Mouse (Mus musculus) neural tube, embryonic 15.5 days (tissue): ENCODE measurements around the gene Dcaf8. TPM values are rescaled to one million over a fixed set of nuclear protein-coding genes. Genes with fewer than 3 reads are reported as not detected.

Experiments
- ATAC-seq: fragments of 200-750 bp; cut with Nextera tagmentation; 2 replicates; pipeline ENCODE4 v1.8.0; 2017; ENCODE audit warnings: mild to moderate bottlenecking, moderate TSS enrichment, moderate library complexity; ENCODE audit not compliant: low FRiP score
- H3K27ac ChIP-seq: fragments of 300-500 bp; sonication (generic); replicated peaks from 2 replicates; pipeline ENCODE4 v1.5.1; 2015; ENCODE audit warnings: mild to moderate bottlenecking, inconsistent platforms
- H3K27me3 ChIP-seq: fragments of 300-500 bp; sonication (generic); replicated peaks from 2 replicates; pipeline ENCODE4 v1.6.1; 2015; ENCODE audit warnings: inconsistent platforms
- H3K36me3 ChIP-seq: fragments of 300-500 bp; sonication (generic); 2 replicates; pipeline ENCODE4 v1.6.1; 2015; ENCODE audit warnings: inconsistent platforms
- H3K4me1 ChIP-seq: fragments of 300-500 bp; sonication (generic); 2 replicates; pipeline ENCODE4 v1.6.1; 2015; ENCODE audit warnings: inconsistent platforms
- H3K4me2 ChIP-seq: fragments of 300-500 bp; sonication (generic); 2 replicates; pipeline ENCODE4 v1.6.1; 2015; ENCODE audit warnings: inconsistent platforms, mild to moderate bottlenecking, moderate library complexity
- H3K4me3 ChIP-seq: fragments of 300-500 bp; sonication (generic); replicated peaks from 2 replicates; pipeline ENCODE4 v1.5.1; 2015; ENCODE audit warnings: mild to moderate bottlenecking, inconsistent platforms
- H3K9ac ChIP-seq: fragments of 300-500 bp; sonication (generic); replicated peaks from 2 replicates; pipeline ENCODE4 v1.6.1; 2015; ENCODE audit warnings: mild to moderate bottlenecking, inconsistent platforms
- H3K9me3 ChIP-seq: fragments of 300-500 bp; sonication (generic); replicated peaks from 2 replicates; pipeline ENCODE4 v1.6.1; 2016; ENCODE audit warnings: inconsistent platforms
- WGBS: fragments of 180-500 bp; shearing (Covaris S2); methylation state at CpG from one replicate; pipeline ENCODE4 v1.1.7; 2015; ENCODE audit warnings: mixed read lengths; 5-methylcytosine and 5-hydroxymethylcytosine counted together
- polyA plus RNA-seq: library from polyadenylated mRNA; unstranded; fragments of >200 nt; fragmentation: Nextera tagmentation; extraction: Ambion mirVana; gene quantifications from 2 replicates; pipeline ENCODE4 v1.2.1, GENCODE M21; 2015

The Dcaf8 gene
- polyA plus RNA-seq, 1 experiment from 2014 or later: 84.5 TPM

DNA sequence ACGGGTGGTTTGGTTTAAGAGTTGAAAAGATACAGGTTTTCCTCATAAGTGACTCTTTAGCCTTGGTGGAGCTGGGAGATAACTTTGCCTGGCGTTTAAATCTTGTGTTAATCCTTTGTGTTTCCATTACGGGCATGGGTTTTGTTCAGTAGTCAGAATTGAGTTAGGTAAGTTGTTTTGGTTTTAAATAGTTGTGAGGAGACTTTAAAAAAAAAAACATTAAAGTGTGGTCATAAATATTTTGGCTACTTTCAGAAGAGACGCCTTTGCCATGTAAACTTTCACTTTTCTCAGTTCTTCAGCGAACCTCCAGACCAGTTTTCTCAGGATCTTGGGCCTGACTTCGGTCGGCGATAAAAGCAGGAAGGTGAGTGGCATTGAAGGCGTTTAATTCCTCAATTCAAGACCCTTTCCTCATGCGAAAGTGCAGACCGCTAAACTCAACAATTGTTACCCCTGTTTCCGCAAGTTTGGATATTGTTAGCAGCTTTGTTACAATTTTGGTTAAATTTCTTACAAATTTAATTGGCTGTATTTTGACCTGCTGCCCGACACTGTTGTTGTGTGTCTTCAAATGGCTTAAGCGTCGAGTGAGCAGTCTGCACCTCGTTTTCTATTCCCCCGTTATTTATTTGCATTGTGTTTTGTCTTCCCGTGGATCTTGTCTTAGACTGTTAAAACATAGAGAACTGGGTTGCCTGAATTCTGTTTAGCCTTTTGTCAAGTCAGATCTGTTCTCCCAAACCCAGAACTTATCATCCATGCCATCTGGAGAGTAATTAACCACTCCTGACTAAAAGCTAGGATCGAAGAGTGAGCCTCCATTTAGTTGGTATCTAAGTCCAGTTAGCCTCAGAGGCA is 1.3 kb downstream of the Dcaf8 start:
- Histone ChIP-seq H3K9ac (peak overlapping the region; percentile 95), H3K9me3 (no peaks in the 10 kb centered on the region), H3K4me3 (peak overlapping the region; percentile 73), H3K27me3 (no peaks in the 10 kb centered on the region), H3K27ac (peak overlapping the region; percentile 92), H3K36me3 (peaks cover 28% of the 10 kb centered on the region), H3K4me2 (peak overlapping the region; percentile 66), H3K4me1 (peaks cover 28% of the 10 kb centered on the region)
- no peak for ATAC-seq
- WGBS: 17% methylated on average over 19 of the region's 19 CpGs

DNA sequence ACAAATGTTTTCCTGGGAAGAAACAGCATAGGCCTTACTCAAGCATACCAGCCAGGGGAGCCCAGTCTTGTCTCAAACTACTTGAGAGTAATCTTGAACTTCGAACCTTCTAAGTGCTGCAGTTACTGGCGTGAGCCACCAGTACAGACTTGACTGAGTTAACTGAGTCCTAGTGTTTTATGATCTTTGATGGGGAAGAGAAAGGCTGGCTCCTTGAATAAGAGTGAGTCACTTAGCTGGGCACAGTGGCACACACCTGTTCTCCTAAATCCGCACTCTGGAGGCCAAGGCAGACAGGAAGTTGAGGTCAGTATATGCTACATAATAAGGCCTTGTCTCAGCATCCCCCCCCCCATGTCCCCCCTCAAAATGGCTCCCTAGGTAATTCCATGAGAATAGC is 6.7 kb downstream of the Dcaf8 start:
- H3K9me3 ChIP-seq: no peaks in the 10 kb centered on the region
- no peak overlapping the region for H3K9ac ChIP-seq
- peaks cover 16% of the 10 kb centered on the region for H3K4me1 ChIP-seq
- ATAC-seq: no peak
- H3K27ac ChIP-seq: no peak overlapping the region
- H3K4me2 ChIP-seq: no peak overlapping the region
- 88% methylated on average over 3 of the region's 3 CpGs for WGBS
- H3K4me3 ChIP-seq: no peak overlapping the region
- H3K27me3 ChIP-seq: no peaks in the 10 kb centered on the region
- H3K36me3 ChIP-seq: peaks cover 41% of the 10 kb centered on the region

DNA sequence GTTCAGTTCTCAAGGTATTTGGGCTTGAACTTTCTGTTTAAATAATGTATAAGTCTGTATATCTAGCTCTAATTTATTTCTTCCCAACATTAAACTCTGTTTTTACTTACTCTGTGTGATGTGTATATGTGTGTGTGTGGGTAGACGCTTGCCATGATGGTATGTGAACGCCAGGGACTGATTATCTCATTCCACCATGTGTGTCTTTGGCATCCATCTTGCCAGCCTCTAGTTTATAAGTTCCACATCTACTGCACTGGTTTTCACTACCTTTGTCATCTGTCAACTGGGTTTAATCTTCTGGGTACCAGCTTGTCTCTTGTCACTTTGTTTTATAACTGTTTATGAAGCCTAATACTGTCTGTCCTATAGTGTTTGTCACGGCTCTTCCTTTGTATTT is 7.6 kb downstream of the Dcaf8 start:
- Histone ChIP-seq H3K9ac (no peak overlapping the region), H3K27ac (no peak overlapping the region), H3K36me3 (peaks cover 40% of the 10 kb centered on the region), H3K27me3 (no peaks in the 10 kb centered on the region), H3K4me1 (peaks cover 8% of the 10 kb centered on the region; the same call in 1 of the 2 replicates), H3K4me2 (no peak overlapping the region), H3K4me3 (no peak overlapping the region), H3K9me3 (no peaks in the 10 kb centered on the region)
- ATAC-seq: no peak
- WGBS: 94% methylated on average over 3 of the region's 3 CpGs

DNA sequence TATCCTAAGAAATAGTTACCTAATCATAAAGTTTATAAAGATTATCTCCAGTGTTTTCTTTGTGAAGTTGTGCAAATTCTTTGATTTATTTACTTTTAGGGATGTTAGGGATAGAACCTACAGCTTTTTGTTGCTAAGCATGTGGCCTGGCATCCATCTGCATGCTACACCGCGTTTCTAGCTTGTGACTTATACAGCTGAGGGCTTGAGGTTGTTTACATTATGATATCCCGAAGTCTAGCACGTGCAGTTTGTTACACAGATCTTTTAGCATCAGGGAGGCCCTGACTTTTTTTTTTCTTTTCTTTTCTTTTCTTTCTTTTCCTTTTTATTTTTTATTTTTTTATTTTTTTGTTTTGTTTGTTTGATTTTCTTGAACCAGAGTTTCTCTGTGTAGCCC is 12.1 kb downstream of the Dcaf8 start:
- H3K4me1 ChIP-seq: peaks cover 3% of the 10 kb centered on the region; the same call in 1 of the 2 replicates
- WGBS: 80% methylated on average over 4 of the region's 4 CpGs
- H3K4me2 ChIP-seq: no peak overlapping the region
- no peak overlapping the region for H3K4me3 ChIP-seq
- H3K9ac ChIP-seq: no peak overlapping the region
- ATAC-seq: no peak
- no peaks in the 10 kb centered on the region for H3K9me3 ChIP-seq
- H3K27me3 ChIP-seq: no peaks in the 10 kb centered on the region
- no peak overlapping the region for H3K27ac ChIP-seq
- peaks cover 9% of the 10 kb centered on the region for H3K36me3 ChIP-seq

DNA sequence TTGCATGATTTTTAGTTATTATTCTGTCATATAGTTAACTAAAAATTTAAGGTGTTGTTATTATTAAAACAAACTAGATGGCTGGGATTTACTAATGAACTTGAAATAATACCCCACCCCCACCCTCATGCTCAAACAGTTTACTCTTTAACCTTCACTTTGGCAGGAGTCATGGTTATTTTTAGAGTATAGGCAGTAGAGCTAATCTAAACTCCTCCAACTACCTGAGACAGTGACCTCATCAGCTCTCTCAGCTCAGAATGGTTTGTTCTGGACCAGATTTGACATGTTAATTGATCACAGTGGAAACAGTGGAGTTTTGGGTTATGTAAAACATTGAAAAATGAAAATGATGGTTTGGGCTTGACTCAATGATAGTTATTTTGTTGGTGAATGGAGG is 12.6 kb downstream of the Dcaf8 start:
- no peak for ATAC-seq
- Histone ChIP-seq H3K4me3 (no peak overlapping the region), H3K4me2 (no peak overlapping the region), H3K9me3 (no peaks in the 10 kb centered on the region), H3K9ac (no peak overlapping the region), H3K4me1 (peaks cover 3% of the 10 kb centered on the region; the same call in 1 of the 2 replicates), H3K27ac (no peak overlapping the region), H3K27me3 (no peaks in the 10 kb centered on the region), H3K36me3 (peaks cover 9% of the 10 kb centered on the region)

DNA sequence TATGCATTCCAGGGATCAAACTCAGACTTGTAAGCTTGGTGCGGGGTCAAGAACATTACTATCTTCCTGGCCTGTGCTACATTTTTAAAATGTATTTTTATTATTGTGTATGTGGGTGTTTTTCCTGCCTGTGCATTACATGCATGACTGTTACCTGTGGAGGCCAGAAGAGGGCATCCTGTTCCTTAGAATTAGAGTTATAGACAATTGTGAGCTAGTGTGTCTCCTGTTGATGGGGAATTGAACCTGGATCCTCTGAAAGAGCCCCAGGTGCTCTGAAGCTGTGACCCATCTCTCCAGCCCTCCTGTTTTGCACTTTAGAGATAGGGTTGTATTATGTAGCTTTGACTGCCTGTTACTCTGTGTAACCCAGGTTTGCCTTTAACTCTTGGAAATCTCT is 14.1 kb downstream of the Dcaf8 start:
- ATAC-seq: peak; percentile 72; the same call in 1 of the 2 replicates
- 97% methylated on average over 1 of the region's 1 CpGs for WGBS
- H3K9ac ChIP-seq: no peak overlapping the region

DNA sequence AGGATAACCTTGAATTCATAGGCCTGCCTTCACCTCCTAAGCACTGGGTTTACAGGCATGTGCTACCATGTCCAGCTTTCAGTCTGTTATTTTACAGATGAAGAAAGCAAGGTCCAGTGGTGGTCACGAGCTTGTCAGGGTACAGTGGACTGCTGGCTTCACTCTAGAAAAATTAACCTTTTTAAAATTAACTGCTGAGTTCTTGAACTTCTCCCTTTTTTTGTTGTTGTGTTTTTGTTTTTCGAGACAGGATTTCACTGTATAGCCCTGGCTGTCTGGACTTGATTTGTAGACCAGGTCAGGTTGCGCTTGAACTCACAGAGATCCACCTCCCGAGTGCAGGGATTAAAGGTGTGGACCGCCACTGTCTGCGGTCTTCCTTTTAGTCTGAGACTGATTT is 15.1 kb downstream of the Dcaf8 start:
- no peak overlapping the region for H3K4me3 ChIP-seq
- ATAC-seq: no peak
- H3K9ac ChIP-seq: no peak overlapping the region
- no peaks in the 10 kb centered on the region for H3K27me3 ChIP-seq
- H3K9me3 ChIP-seq: no peaks in the 10 kb centered on the region
- H3K36me3 ChIP-seq: peaks cover 22% of the 10 kb centered on the region
- peaks cover 3% of the 10 kb centered on the region; the same call in 1 of the 2 replicates for H3K4me1 ChIP-seq
- H3K27ac ChIP-seq: no peak overlapping the region
- WGBS: 80% methylated on average over 6 of the region's 6 CpGs
- no peak overlapping the region for H3K4me2 ChIP-seq

More for the DNA sequence above, 14.1 kb downstream of the Dcaf8 start:
- H3K27ac ChIP-seq: no peak overlapping the region
- H3K36me3 ChIP-seq: peaks cover 16% of the 10 kb centered on the region
- peaks cover 3% of the 10 kb centered on the region; the same call in 1 of the 2 replicates for H3K4me1 ChIP-seq
- no peaks in the 10 kb centered on the region for H3K27me3 ChIP-seq
- H3K4me2 ChIP-seq: no peak overlapping the region
- no peak overlapping the region for H3K4me3 ChIP-seq
- H3K9me3 ChIP-seq: no peaks in the 10 kb centered on the region

DNA sequence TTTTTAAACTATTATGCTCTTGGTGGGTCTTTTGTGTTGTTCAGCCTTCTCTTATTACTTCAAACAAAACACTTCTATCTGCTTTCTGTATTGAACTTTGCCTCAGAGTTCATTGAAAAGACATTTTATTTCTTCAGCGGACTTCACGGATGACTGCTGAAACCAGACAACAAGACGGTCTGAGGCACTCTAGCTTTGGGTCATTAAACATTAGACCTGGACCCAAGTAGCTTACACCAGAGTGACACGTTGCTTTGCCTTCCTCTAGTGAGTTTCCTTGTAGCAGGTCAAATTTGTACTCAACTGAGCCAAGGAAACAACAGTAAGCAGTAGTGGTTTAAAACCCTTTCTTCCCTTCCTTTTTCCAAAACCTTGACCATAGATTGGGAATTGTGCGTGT is 20.0 kb downstream of the Dcaf8 start:
- ATAC-seq: no peak
- peaks cover 52% of the 10 kb centered on the region for H3K36me3 ChIP-seq
- no peak overlapping the region for H3K27ac ChIP-seq
- H3K9me3 ChIP-seq: no peaks in the 10 kb centered on the region
- H3K4me1 ChIP-seq: peaks cover 4% of the 10 kb centered on the region; the same call in 1 of the 2 replicates
- no peak overlapping the region for H3K4me3 ChIP-seq
- no peak overlapping the region for H3K9ac ChIP-seq
- no peaks in the 10 kb centered on the region for H3K27me3 ChIP-seq
- H3K4me2 ChIP-seq: no peak overlapping the region
- WGBS: 64% methylated on average over 5 of the region's 5 CpGs

DNA sequence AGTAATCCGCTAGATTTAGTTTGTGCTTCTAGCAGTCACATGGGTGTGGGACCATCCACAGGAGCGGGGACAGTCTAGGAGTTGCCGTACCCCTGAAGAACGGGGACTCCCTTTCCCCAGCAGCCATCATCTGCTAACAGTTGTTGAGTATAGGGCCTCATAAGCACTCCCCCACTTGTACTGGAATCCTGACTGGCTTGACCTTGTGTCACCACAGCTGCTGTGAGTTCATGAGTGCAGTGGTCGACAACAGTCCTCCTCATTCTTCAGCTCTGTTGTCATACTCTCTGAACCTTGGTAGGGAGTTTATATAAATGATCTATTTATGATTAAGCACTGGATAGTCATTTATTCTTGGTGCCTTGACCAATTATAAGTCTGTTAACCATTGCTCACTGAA is 21.9 kb downstream of the Dcaf8 start:
- no peaks in the 10 kb centered on the region for H3K27me3 ChIP-seq
- H3K4me2 ChIP-seq: no peak overlapping the region
- no peak for ATAC-seq
- peaks cover 70% of the 10 kb centered on the region for H3K36me3 ChIP-seq
- 97% methylated on average over 5 of the region's 5 CpGs for WGBS
- H3K4me3 ChIP-seq: no peak overlapping the region
- no peaks in the 10 kb centered on the region for H3K9me3 ChIP-seq
- H3K9ac ChIP-seq: no peak overlapping the region
- H3K27ac ChIP-seq: no peak overlapping the region
- H3K4me1 ChIP-seq: peaks cover 3% of the 10 kb centered on the region; the same call in 1 of the 2 replicates

DNA sequence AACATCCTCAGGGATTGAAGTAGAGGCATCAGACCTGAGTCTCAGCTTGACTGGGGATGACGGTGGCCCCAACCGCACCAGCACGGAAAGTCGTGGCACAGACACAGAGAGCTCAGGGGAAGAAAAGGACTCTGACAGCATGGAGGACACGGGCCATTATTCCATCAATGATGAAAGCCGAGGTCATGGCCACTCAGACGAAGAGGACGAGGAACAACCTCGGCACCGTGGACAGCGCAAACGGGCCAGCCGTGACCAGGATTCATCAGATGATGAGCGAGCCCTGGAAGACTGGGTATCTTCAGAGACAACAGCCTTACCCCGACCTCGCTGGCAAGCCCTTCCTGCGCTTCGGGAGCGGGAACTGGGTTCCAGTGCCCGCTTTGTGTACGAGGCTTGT is 24.5 kb downstream of the Dcaf8 start:
- WGBS: 84% methylated on average over 21 of the region's 21 CpGs
- Histone ChIP-seq H3K4me1 (peaks cover 3% of the 10 kb centered on the region; the same call in 1 of the 2 replicates), H3K27ac (no peak overlapping the region), H3K27me3 (no peaks in the 10 kb centered on the region), H3K36me3 (peaks cover 66% of the 10 kb centered on the region), H3K9me3 (no peaks in the 10 kb centered on the region), H3K4me2 (no peak overlapping the region), H3K4me3 (no peak overlapping the region), H3K9ac (no peak overlapping the region)
- ATAC-seq: no peak

DNA sequence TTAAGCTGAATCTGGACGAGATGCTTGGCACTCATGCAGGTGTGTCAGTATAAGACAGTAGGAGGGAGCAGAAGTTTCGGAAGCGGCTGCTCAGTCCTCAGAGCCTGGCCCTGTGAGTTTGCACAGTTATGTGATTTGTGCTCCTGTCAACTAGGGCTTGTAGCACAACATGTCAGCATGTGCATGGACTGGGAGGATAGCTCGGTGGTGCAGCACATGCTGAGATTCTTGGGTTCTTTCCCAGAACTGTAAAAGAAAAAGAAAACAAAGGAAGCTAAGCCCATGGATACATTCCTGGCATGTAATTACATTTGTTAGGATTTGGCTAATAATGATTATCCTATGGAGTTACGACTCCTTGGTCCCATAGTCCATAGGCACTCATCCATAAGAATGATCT is 25.3 kb downstream of the Dcaf8 start:
- H3K4me1 ChIP-seq: peaks cover 3% of the 10 kb centered on the region; the same call in 1 of the 2 replicates
- no peaks in the 10 kb centered on the region for H3K9me3 ChIP-seq
- peaks cover 69% of the 10 kb centered on the region for H3K36me3 ChIP-seq
- H3K9ac ChIP-seq: no peak overlapping the region
- WGBS: 61% methylated on average over 5 of the region's 5 CpGs
- no peak overlapping the region for H3K4me2 ChIP-seq
- ATAC-seq: no peak
- no peaks in the 10 kb centered on the region for H3K27me3 ChIP-seq
- no peak overlapping the region for H3K27ac ChIP-seq
- no peak overlapping the region for H3K4me3 ChIP-seq

DNA sequence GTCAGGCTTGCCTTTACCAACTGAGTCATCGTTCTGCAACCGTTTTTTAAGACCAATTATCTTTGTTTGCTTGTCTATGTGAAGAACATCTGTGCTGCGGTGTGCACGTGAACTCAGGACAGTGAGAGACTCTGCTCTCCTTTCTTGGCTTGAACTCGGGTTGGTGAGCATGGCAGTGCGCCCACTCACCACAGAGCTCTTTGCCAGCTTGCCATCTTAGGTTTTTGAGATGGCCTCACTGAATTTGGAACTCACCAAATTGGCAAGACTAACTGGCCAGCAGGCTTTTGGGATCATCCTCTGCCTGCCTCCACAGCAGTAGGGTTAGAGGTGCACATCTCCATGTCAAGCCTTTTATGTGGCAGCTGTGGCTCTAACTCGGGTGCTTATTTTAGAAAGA is 29.9 kb downstream of the Dcaf8 start:
- WGBS: 79% methylated on average over 7 of the region's 7 CpGs
- ATAC-seq: no peak
- Histone ChIP-seq H3K27ac (no peak overlapping the region), H3K4me2 (no peak overlapping the region), H3K4me1 (peaks cover 3% of the 10 kb centered on the region; the same call in 1 of the 2 replicates), H3K9me3 (no peaks in the 10 kb centered on the region), H3K27me3 (no peaks in the 10 kb centered on the region), H3K9ac (no peak overlapping the region), H3K4me3 (no peak overlapping the region), H3K36me3 (peaks cover 68% of the 10 kb centered on the region)
